Mouse (Mus musculus): ENCODE results near the gene Cdc37. TPM values are rescaled to one million over a fixed set of nuclear protein-coding genes. Genes with fewer than 3 reads are reported as not detected.

The Cdc37 gene
- polyA plus RNA-seq, 1 experiment from 2014 or later = 334 TPM

GRCm38 (mm10) chr9:21180402-21180801, 30.6 kb upstream of the Cdc37 start:
- 76% methylated on average over 4 of the region's 4 CpGs for WGBS
- Histone ChIP-seq H3K4me2 (no peak overlapping the region), H3K9me3 (ENCODE audit: control insufficient read depth, low read length) (no peaks in the 10 kb centered on the region), H3K9ac (ENCODE audit: low read depth, low read length) (0 out of 2 replicates have a peak overlapping the region, but pooled peaks have one; percentile 6), H3K36me3 (ENCODE audit: control insufficient read depth, insufficient read depth, low read length) (no peaks in the 10 kb centered on the region), H3K4me3 (ENCODE audit: low read depth, low read length) (no peak overlapping the region), H3K4me1 (replicated peaks; ENCODE audit: control insufficient read depth, insufficient read depth, low read length) (peaks cover 35% of the 10 kb centered on the region), H3K27ac (ENCODE audit: low read depth, low read length) (no peak overlapping the region), H3K27me3 (replicated peaks; ENCODE audit: control insufficient read depth, insufficient read depth, low read length) (no peaks in the 10 kb centered on the region)
- no peak for ATAC-seq (replicated peaks; ENCODE audit: low FRiP score)
- DNase-seq (ENCODE audit: low spot score) = no peak

GRCm38 (mm10) chr9:21172364-21172763, 22.6 kb upstream of the Cdc37 start:
- Histone ChIP-seq H3K9me3 (ENCODE audit: control insufficient read depth, low read length) (no peaks in the 10 kb centered on the region), H3K27me3 (replicated peaks; ENCODE audit: control insufficient read depth, insufficient read depth, low read length) (no peaks in the 10 kb centered on the region), H3K9ac (ENCODE audit: low read depth, low read length) (no peak overlapping the region), H3K4me3 (ENCODE audit: low read depth, low read length) (no peak overlapping the region), H3K4me1 (replicated peaks; ENCODE audit: control insufficient read depth, insufficient read depth, low read length) (peaks cover 15% of the 10 kb centered on the region), H3K4me2 (no peak overlapping the region), H3K36me3 (ENCODE audit: control insufficient read depth, insufficient read depth, low read length) (no peaks in the 10 kb centered on the region), H3K27ac (ENCODE audit: low read depth, low read length) (no peak overlapping the region)
- no peak for DNase-seq (ENCODE audit: low spot score)
- 61% methylated on average over 6 of the region's 6 CpGs for WGBS
- ATAC-seq (replicated peaks; ENCODE audit: low FRiP score) = no peak

GRCm38 (mm10) chr9:21169157-21169556, 19.4 kb upstream of the Cdc37 start:
- peaks cover 44% of the 10 kb centered on the region for H3K4me1 ChIP-seq (replicated peaks; ENCODE audit: control insufficient read depth, insufficient read depth, low read length)
- WGBS = 47% methylated on average over 1 of the region's 1 CpGs
- peaks cover 29% of the 10 kb centered on the region for H3K27me3 ChIP-seq (replicated peaks; ENCODE audit: control insufficient read depth, insufficient read depth, low read length)
- H3K9ac ChIP-seq (ENCODE audit: low read depth, low read length) = peak overlapping the region; percentile 57
- H3K36me3 ChIP-seq (ENCODE audit: control insufficient read depth, insufficient read depth, low read length) = no peaks in the 10 kb centered on the region
- H3K27ac ChIP-seq (ENCODE audit: low read depth, low read length) = peak overlapping the region; percentile 76
- ATAC-seq (replicated peaks; ENCODE audit: low FRiP score) = no peak
- peak overlapping the region; percentile 97 for H3K4me2 ChIP-seq
- DNase-seq (ENCODE audit: low spot score) = no peak
- H3K9me3 ChIP-seq (ENCODE audit: control insufficient read depth, low read length) = no peaks in the 10 kb centered on the region
- H3K4me3 ChIP-seq (ENCODE audit: low read depth, low read length) = no peak overlapping the region; the same call in 1 of the 2 replicates

- WGBS = 7% methylated on average over 30 of the region's 30 CpGs
- Histone ChIP-seq H3K4me2 (peak overlapping the region; percentile 97), H3K9me3 (ENCODE audit: control insufficient read depth, low read length) (no peaks in the 10 kb centered on the region), H3K27ac (ENCODE audit: low read depth, low read length) (peak overlapping the region; percentile 76), H3K36me3 (ENCODE audit: control insufficient read depth, insufficient read depth, low read length) (no peaks in the 10 kb centered on the region), H3K27me3 (replicated peaks; ENCODE audit: control insufficient read depth, insufficient read depth, low read length) (peaks cover 36% of the 10 kb centered on the region), H3K4me3 (ENCODE audit: low read depth, low read length) (peak overlapping the region; percentile 38), H3K4me1 (replicated peaks; ENCODE audit: control insufficient read depth, insufficient read depth, low read length) (peaks cover 48% of the 10 kb centered on the region), H3K9ac (ENCODE audit: low read depth, low read length) (peak overlapping the region; percentile 57)
- ATAC-seq (replicated peaks; ENCODE audit: low FRiP score) (peak; percentile 85), DNase-seq (ENCODE audit: low spot score) (peak; percentile 83)
Observed at GRCm38 (mm10) chr9:21168161-21169123, 18.7 kb upstream of the Cdc37 start.

- Histone ChIP-seq H3K4me3 (ENCODE audit: low read depth, low read length) (peak overlapping the region; percentile 38), H3K36me3 (ENCODE audit: control insufficient read depth, insufficient read depth, low read length) (no peaks in the 10 kb centered on the region), H3K9me3 (ENCODE audit: control insufficient read depth, low read length) (no peaks in the 10 kb centered on the region), H3K9ac (ENCODE audit: low read depth, low read length) (peak overlapping the region; percentile 57), H3K4me1 (replicated peaks; ENCODE audit: control insufficient read depth, insufficient read depth, low read length) (peaks cover 48% of the 10 kb centered on the region), H3K4me2 (peak overlapping the region; percentile 97), H3K27ac (ENCODE audit: low read depth, low read length) (peak overlapping the region; percentile 76), H3K27me3 (replicated peaks; ENCODE audit: control insufficient read depth, insufficient read depth, low read length) (peaks cover 44% of the 10 kb centered on the region)
- 44% methylated on average over 10 of the region's 10 CpGs for WGBS
- DNase-seq (ENCODE audit: low spot score) (peak; percentile 58), ATAC-seq (replicated peaks; ENCODE audit: low FRiP score) (peak; percentile 41; the same call in 1 of the 2 replicates)
Observed at GRCm38 (mm10) chr9:21167140-21168097, 17.6 kb upstream of the Cdc37 start.

GRCm38 (mm10) chr9:21166516-21166915, 16.7 kb upstream of the Cdc37 start:
- Histone ChIP-seq H3K27me3 (replicated peaks; ENCODE audit: control insufficient read depth, insufficient read depth, low read length) (peaks cover 50% of the 10 kb centered on the region), H3K36me3 (ENCODE audit: control insufficient read depth, insufficient read depth, low read length) (no peaks in the 10 kb centered on the region), H3K9me3 (ENCODE audit: control insufficient read depth, low read length) (no peaks in the 10 kb centered on the region), H3K4me2 (peak overlapping the region; percentile 97), H3K9ac (ENCODE audit: low read depth, low read length) (peak overlapping the region; percentile 63; the same call in 1 of the 2 replicates), H3K27ac (ENCODE audit: low read depth, low read length) (peak overlapping the region; percentile 76; the same call in 1 of the 2 replicates), H3K4me1 (replicated peaks; ENCODE audit: control insufficient read depth, insufficient read depth, low read length) (peaks cover 52% of the 10 kb centered on the region), H3K4me3 (ENCODE audit: low read depth, low read length) (peak overlapping the region; percentile 59)
- no peak for ATAC-seq (replicated peaks; ENCODE audit: low FRiP score)
- WGBS = 31% methylated on average over 3 of the region's 3 CpGs
- DNase-seq (ENCODE audit: low spot score) = no peak

- Histone ChIP-seq H3K36me3 (ENCODE audit: control insufficient read depth, insufficient read depth, low read length) (no peaks in the 10 kb centered on the region), H3K4me3 (ENCODE audit: low read depth, low read length) (peak overlapping the region; percentile 59), H3K9me3 (ENCODE audit: control insufficient read depth, low read length) (no peaks in the 10 kb centered on the region), H3K4me1 (replicated peaks; ENCODE audit: control insufficient read depth, insufficient read depth, low read length) (peaks cover 54% of the 10 kb centered on the region), H3K9ac (ENCODE audit: low read depth, low read length) (peak overlapping the region; percentile 63), H3K27ac (ENCODE audit: low read depth, low read length) (0 out of 2 replicates have a peak overlapping the region, but pooled peaks have one; percentile 45), H3K4me2 (peak overlapping the region; percentile 97), H3K27me3 (replicated peaks; ENCODE audit: control insufficient read depth, insufficient read depth, low read length) (peaks cover 50% of the 10 kb centered on the region)
- DNase-seq (ENCODE audit: low spot score) (peak; percentile 44), ATAC-seq (replicated peaks; ENCODE audit: low FRiP score) (no peak)
- WGBS = 2% methylated on average over 46 of the region's 47 CpGs
Observed at GRCm38 (mm10) chr9:21165952-21166451, 16.2 kb upstream of the Cdc37 start.

Measured in liver, embryonic 11.5 days (tissue).